ENCODE assay signal across 17 mouse cellular contexts in the genomic region with DNA sequence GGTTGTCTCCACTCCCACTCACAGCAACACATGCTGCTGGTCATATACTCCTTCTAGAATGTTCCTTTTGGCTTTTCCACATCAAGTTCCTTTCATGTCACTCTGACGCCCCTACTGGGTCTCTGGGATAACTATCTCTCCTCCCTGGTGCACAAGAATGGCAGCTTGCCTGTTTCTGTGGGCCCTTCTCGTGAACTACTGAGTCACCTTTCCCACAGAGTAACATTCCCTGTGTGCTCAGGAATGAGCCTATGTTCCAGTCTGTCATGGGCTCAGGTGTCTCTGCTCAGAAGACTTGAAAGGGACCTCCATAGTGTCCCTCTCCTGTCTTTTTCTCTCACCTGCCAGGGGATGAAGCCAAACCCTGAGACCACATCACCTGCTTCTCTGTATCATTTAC. TPM values are rescaled to one million over a fixed set of nuclear protein-coding genes. Genes with fewer than 3 reads are reported as not detected.
"Had no signal": no experiment of that assay in that cellular context is flagged by ENCODE, and none has a peak within 500 bp of the region (broad histone marks: within the 10 kb centered on the region; RNA-seq: fewer than 3 reads in every experiment).

No protein-coding gene starts in this region.

- H3K4me3 ChIP-seq: layer of hippocampus, adult 2 months; liver, embryonic 12.5 days; midbrain, embryonic 12.5 days; neural tube, embryonic 13.5 days; stomach, embryonic 15.5 days had no signal

- ATAC-seq: intestine, postnatal 0 days; liver, embryonic 12.5 days; midbrain, embryonic 16.5 days had no signal

- H3K27ac ChIP-seq: layer of hippocampus, adult 2 months; liver, embryonic 12.5 days; midbrain, embryonic 12.5 days; neural tube, embryonic 13.5 days had no signal

- DNase-seq: kidney, adult 8-10 months; kidney, postnatal 10 days; kidney, postnatal 4 days; lung, postnatal 10 days; retina, postnatal 1 day; right cerebral cortex, postnatal 4 days; thymus, adult 2 months; thymus, postnatal 25 days had no signal

- H3K9me3 ChIP-seq: liver, embryonic 12.5 days; midbrain, embryonic 12.5 days; neural tube, embryonic 13.5 days; stomach, embryonic 15.5 days had no signal

- H3K36me3 ChIP-seq: liver, embryonic 12.5 days; midbrain, embryonic 12.5 days; neural tube, embryonic 13.5 days; stomach, embryonic 15.5 days had no signal

- H3K4me2 ChIP-seq: liver, embryonic 12.5 days; midbrain, embryonic 12.5 days; neural tube, embryonic 13.5 days; stomach, embryonic 15.5 days had no signal

- H3K9ac ChIP-seq: liver, embryonic 12.5 days; midbrain, embryonic 12.5 days; neural tube, embryonic 13.5 days; stomach, embryonic 15.5 days had no signal

RNA-seq across cellular contexts. Expression of a gene that starts 35.3 kb away (rescaled TPM):
- total RNA-seq: layer of hippocampus, postnatal 10 days; left cerebral cortex, postnatal 36 days had no signal
- polyA plus RNA-seq: neural tube, embryonic 13.5 days had no signal
